Mouse (Mus musculus) embryo, embryonic 9.5 days (tissue): ENCODE results near the gene Spock3.
A peak's percentile ranks its signal among the peaks of the same experiment; 100 is the strongest.
"Not testable (repeated sequence)": the region's sequence is repeated elsewhere in the genome, so short reads cannot be mapped to it uniquely, and the experiment has no call there.

Experiments
- DNase-seq: peaks from one replicate; pipeline ENCODE4 v3.0.0-alpha.2; 2017; ENCODE audit errors: extremely low spot score

Spock3 gene

GRCm38 (mm10) chr8:62950709-62951108, at the start of gene Spock3:
Gene Spock3 (plus strand): TSS chr8:62951009.
- no peak for DNase-seq

GRCm38 (mm10) chr8:62951173-62952134, 645 bp downstream of the Spock3 start:
- DNase-seq, result peak; percentile 76

GRCm38 (mm10) chr8:62952481-62952880, 1.7 kb downstream of the Spock3 start:
- DNase-seq, result no peak

GRCm38 (mm10) chr8:62962608-62963007, 11.8 kb downstream of the Spock3 start:
- DNase-seq, result no peak

- DNase-seq, result no peak
Observed at GRCm38 (mm10) chr8:62969802-62970372, 19.1 kb downstream of the Spock3 start.

- no peak for DNase-seq
Observed at GRCm38 (mm10) chr8:63088984-63089383, 138.2 kb downstream of the Spock3 start.

GRCm38 (mm10) chr8:63098200-63098599, 147.4 kb downstream of the Spock3 start:
- no peak for DNase-seq

GRCm38 (mm10) chr8:63109761-63110160, 159.0 kb downstream of the Spock3 start:
- no peak for DNase-seq

GRCm38 (mm10) chr8:63112919-63113318, 162.1 kb downstream of the Spock3 start:
- DNase-seq, result no peak

- no peak for DNase-seq
Observed at GRCm38 (mm10) chr8:63120508-63120907, 169.7 kb downstream of the Spock3 start.

- no peak for DNase-seq
Observed at GRCm38 (mm10) chr8:63135406-63135805, 184.6 kb downstream of the Spock3 start.

- DNase-seq, result not testable (repeated sequence)
Observed at GRCm38 (mm10) chr8:63163861-63164260, 213.1 kb downstream of the Spock3 start.

- DNase-seq, result no peak
Observed at GRCm38 (mm10) chr8:63165326-63165725, 214.5 kb downstream of the Spock3 start.

- no peak for DNase-seq
Observed at GRCm38 (mm10) chr8:63169956-63170355, 219.1 kb downstream of the Spock3 start.

GRCm38 (mm10) chr8:63181272-63181671, 230.5 kb downstream of the Spock3 start:
- DNase-seq, result no peak

- no peak for DNase-seq
Observed at GRCm38 (mm10) chr8:63258812-63259385, 308.1 kb downstream of the Spock3 start.

- DNase-seq, result no peak
Observed at GRCm38 (mm10) chr8:63262516-63262915, 311.7 kb downstream of the Spock3 start.

- DNase-seq, result no peak
Observed at GRCm38 (mm10) chr8:63335366-63335765, 384.6 kb downstream of the Spock3 start.

GRCm38 (mm10) chr8:63368580-63368979, 417.8 kb downstream of the Spock3 start:
- no peak for DNase-seq

GRCm38 (mm10) chr8:63397659-63398058, 446.9 kb downstream of the Spock3 start:
- no peak for DNase-seq
